Mouse (Mus musculus) embryonic facial prominence, embryonic 11.5 days (tissue): Measurements from ENCODE around the gene Lrba. TPM values are rescaled to one million over a fixed set of nuclear protein-coding genes. Genes with fewer than 3 reads are reported as not detected.

Source experiments
- ATAC-seq: fragments of 200-750 bp; cut with Nextera tagmentation; replicated peaks from 2 replicates; pipeline ENCODE4 v1.8.0; 2017; ENCODE audit warnings: low read depth; ENCODE audit not compliant: insufficient number of reproducible peaks, low FRiP score, low TSS enrichment
- DNase-seq: peaks from one replicate; pipeline ENCODE4 v3.0.0-alpha.2; 2015; ENCODE audit warnings: low spot score
- H3K27ac ChIP-seq: fragments of 300-500 bp; sonication (generic); replicated peaks from 2 replicates; pipeline ENCODE4 v1.5.1; 2014; ENCODE audit warnings: mild to moderate bottlenecking, low read depth, low read length, control low read depth
- H3K27me3 ChIP-seq: fragments of 300-500 bp; sonication (generic); 2 replicates; pipeline ENCODE4 v1.6.1; 2014; ENCODE audit warnings: mild to moderate bottlenecking, low read length, moderate library complexity, mixed read lengths; ENCODE audit not compliant: control insufficient read depth, insufficient read depth
- H3K36me3 ChIP-seq: fragments of 300-500 bp; sonication (generic); replicated peaks from 2 replicates; pipeline ENCODE4 v1.6.1; 2014; ENCODE audit warnings: low read depth, mild to moderate bottlenecking, low read length, moderate library complexity, mixed read lengths; ENCODE audit not compliant: control insufficient read depth, insufficient read depth
- H3K4me1 ChIP-seq: fragments of 300-500 bp; sonication (generic); 2 replicates; pipeline ENCODE4 v1.6.1; 2014; ENCODE audit warnings: low read length, mixed read lengths; ENCODE audit not compliant: control insufficient read depth, insufficient read depth
- H3K4me2 ChIP-seq: fragments of 300-500 bp; sonication (generic); 2 replicates; pipeline ENCODE4 v1.6.1; 2014; ENCODE audit warnings: low read depth, mild to moderate bottlenecking, control low read depth, low read length, moderate library complexity
- H3K4me3 ChIP-seq: fragments of 300-500 bp; sonication (generic); 2 replicates; pipeline ENCODE4 v1.5.1; 2014; ENCODE audit warnings: low read depth, low read length, control low read depth
- H3K9ac ChIP-seq: fragments of 300-500 bp; sonication (generic); replicated peaks from 2 replicates; pipeline ENCODE4 v1.6.1; 2014; ENCODE audit warnings: mild to moderate bottlenecking, control low read depth, low read length
- H3K9me3 ChIP-seq: fragments of 300-500 bp; sonication (generic); replicated peaks from 2 replicates; pipeline ENCODE4 v1.6.1; 2016; ENCODE audit warnings: mild to moderate bottlenecking, low read length, inconsistent platforms, mixed read lengths; ENCODE audit not compliant: control insufficient read depth
- WGBS: fragments of 180-500 bp; shearing (Covaris S2); extraction: QIAGEN DNeasy Blood & Tissue Kit; methylation state at CpG from one replicate; pipeline ENCODE4 v1.1.7; 2014; 5-methylcytosine and 5-hydroxymethylcytosine counted together
- polyA plus RNA-seq: library from polyadenylated mRNA; unstranded; fragments of >200 nt; fragmentation: Nextera tagmentation; extraction: Ambion mirVana; gene quantifications from 2 replicates; pipeline ENCODE4 v1.2.1, GENCODE M21; 2014

The Lrba gene
- polyA plus RNA-seq, 1 experiment from 2014 or later, result 8.9 TPM

- H3K27me3 ChIP-seq, result no peaks in the 10 kb centered on the region
Measured at GRCm38 (mm10) chr3:86291326-86291725, 66.8 kb downstream of the Lrba start.

DNA sequence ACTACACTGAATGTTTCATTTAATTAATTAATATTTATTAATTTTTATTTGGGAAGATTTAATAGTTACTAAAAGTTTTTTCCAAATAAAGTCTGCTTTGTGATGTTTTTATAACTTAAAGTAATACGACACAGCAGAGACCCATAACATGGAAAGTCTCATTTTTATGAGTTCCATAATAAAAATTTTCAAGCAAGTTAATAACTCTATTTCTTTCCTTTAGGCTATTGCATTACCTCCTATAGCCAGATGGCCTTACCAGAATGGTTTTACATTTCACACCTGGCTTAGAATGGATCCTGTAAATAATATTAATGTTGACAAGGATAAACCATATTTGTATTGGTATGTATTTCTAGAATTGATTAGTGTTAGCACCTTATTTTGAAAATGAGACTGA is 70.4 kb downstream of the Lrba start:
- DNase-seq, result no peak
- Histone ChIP-seq H3K4me3 (no peak overlapping the region), H3K36me3 (no peaks in the 10 kb centered on the region), H3K27me3 (no peaks in the 10 kb centered on the region), H3K4me1 (no peaks in the 10 kb centered on the region), H3K9me3 (no peaks in the 10 kb centered on the region), H3K9ac (no peak overlapping the region), H3K27ac (no peak overlapping the region), H3K4me2 (no peak overlapping the region)
- ATAC-seq, result no peak
- WGBS, result 91% methylated on average over 1 of the region's 1 CpGs

More at GRCm38 (mm10) chr3:86291326-86291725, 66.8 kb downstream of the Lrba start:
- Histone ChIP-seq H3K4me1 (no peaks in the 10 kb centered on the region), H3K9ac (no peak overlapping the region), H3K4me2 (no peak overlapping the region), H3K4me3 (no peak overlapping the region), H3K9me3 (no peaks in the 10 kb centered on the region), H3K36me3 (no peaks in the 10 kb centered on the region), H3K27ac (no peak overlapping the region)
- ATAC-seq (no peak), DNase-seq (no peak)
- WGBS, result 53% methylated on average over 8 of the region's 8 CpGs

GRCm38 (mm10) chr3:86296214-86296613 is 71.7 kb downstream of the Lrba start:
- Histone ChIP-seq H3K4me1 (no peaks in the 10 kb centered on the region), H3K27me3 (no peaks in the 10 kb centered on the region), H3K27ac (no peak overlapping the region), H3K9ac (no peak overlapping the region), H3K4me3 (no peak overlapping the region), H3K36me3 (no peaks in the 10 kb centered on the region), H3K4me2 (no peak overlapping the region), H3K9me3 (no peaks in the 10 kb centered on the region)
- DNase-seq (no peak), ATAC-seq (no peak)
- 69% methylated on average over 8 of the region's 8 CpGs for WGBS

DNA sequence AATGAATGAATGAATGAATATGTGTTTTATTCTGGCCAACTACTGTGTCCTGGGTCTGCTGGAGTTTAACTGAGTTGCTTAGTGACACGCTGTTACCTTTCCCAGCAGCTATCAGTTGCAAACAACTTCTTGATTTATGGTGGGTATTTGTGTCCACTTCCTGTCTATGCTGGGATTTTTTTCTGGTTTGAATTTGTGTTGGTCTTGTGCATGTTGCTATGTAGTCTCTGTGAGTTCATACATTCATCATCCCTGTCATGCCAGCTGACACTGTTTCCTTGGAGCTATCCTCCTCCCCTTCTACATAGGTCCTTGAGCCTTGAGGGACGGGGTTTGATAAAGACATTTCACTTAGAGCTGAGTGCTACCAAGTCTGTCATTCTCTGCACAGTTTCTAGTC is 84.4 kb downstream of the Lrba start:
- H3K9ac ChIP-seq, result no peak overlapping the region
- DNase-seq (no peak), ATAC-seq (no peak)
- 84% methylated on average over 2 of the region's 2 CpGs for WGBS
- H3K27ac ChIP-seq, result no peak overlapping the region
- H3K27me3 ChIP-seq, result no peaks in the 10 kb centered on the region
- H3K4me2 ChIP-seq, result no peak overlapping the region
- H3K9me3 ChIP-seq, result no peaks in the 10 kb centered on the region
- no peaks in the 10 kb centered on the region for H3K36me3 ChIP-seq
- no peak overlapping the region for H3K4me3 ChIP-seq
- no peaks in the 10 kb centered on the region for H3K4me1 ChIP-seq

DNA sequence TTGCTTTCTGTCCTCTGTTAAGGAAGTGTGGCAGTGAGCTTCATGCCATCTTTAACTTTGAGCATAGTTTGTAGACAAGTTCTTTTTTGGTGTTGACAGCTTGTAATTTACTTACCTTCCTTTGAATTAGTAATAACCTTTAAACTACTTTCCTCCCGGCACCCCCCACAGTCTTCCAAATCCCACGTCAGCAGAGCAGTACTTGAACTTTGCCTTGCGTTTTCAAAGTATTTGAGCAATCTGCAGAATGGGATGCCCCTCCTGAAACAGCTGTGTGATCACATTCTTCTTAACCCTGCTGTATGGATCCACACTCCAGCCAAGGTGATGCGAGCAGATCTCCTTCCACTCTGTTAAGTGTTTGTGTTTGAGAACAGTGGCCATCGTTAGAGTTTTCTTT is 85.7 kb downstream of the Lrba start:
- no peaks in the 10 kb centered on the region for H3K4me1 ChIP-seq
- H3K27ac ChIP-seq, result no peak overlapping the region
- no peak overlapping the region for H3K4me3 ChIP-seq
- 41% methylated on average over 5 of the region's 5 CpGs for WGBS
- no peaks in the 10 kb centered on the region for H3K9me3 ChIP-seq
- H3K9ac ChIP-seq, result no peak overlapping the region
- no peaks in the 10 kb centered on the region for H3K27me3 ChIP-seq
- DNase-seq (no peak), ATAC-seq (no peak)
- H3K4me2 ChIP-seq, result no peak overlapping the region
- H3K36me3 ChIP-seq, result no peaks in the 10 kb centered on the region

DNA sequence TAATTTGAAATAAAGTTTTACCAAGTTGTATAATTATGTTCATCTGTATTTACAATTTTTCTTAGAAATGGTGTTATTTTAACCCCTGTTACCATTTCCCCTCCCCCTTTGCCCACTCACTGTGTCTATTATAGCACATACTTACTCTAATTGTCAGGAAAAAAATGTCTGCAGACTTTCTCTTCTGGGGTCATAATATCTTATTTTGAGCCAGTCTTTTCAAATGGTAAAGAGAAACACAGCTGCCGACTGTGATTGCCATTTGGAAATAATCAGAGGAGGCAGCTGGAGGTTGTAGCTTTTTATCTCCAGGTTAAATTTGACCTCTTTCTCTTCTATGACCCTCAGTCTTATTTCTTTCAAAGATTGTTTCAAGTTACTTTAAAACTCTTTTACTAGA is 86.9 kb downstream of the Lrba start:
- Histone ChIP-seq H3K9me3 (no peaks in the 10 kb centered on the region), H3K4me3 (no peak overlapping the region), H3K36me3 (no peaks in the 10 kb centered on the region), H3K9ac (no peak overlapping the region), H3K27me3 (no peaks in the 10 kb centered on the region), H3K4me2 (no peak overlapping the region), H3K27ac (no peak overlapping the region), H3K4me1 (no peaks in the 10 kb centered on the region)
- ATAC-seq (no peak), DNase-seq (peak; percentile 76)
- WGBS, result 10% methylated on average over 1 of the region's 1 CpGs

DNA sequence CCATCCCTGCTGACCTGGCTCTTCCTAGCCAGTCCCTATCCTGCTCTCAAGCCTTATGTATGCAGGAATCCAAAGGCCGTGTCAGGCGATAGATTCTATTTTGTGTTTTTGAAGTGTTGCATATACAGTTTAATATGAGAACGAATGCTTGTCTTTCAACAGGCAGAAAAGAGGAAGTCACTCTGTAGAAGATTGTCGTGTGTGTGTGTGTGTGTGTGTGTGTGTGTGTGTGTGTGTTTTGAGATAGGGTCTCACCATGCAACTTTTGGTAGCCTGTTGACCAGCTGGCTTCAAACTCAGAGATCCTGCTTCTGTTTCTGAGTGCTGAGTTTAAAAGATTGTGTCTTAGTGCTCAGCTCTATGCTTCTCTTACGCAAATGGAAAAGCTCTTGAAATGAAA is 93.2 kb downstream of the Lrba start:
- Histone ChIP-seq H3K4me2 (no peak overlapping the region), H3K36me3 (no peaks in the 10 kb centered on the region), H3K4me3 (no peak overlapping the region), H3K9ac (no peak overlapping the region), H3K27me3 (no peaks in the 10 kb centered on the region), H3K4me1 (no peaks in the 10 kb centered on the region), H3K9me3 (no peaks in the 10 kb centered on the region), H3K27ac (no peak overlapping the region)
- DNase-seq (no peak), ATAC-seq (no peak)
- 72% methylated on average over 5 of the region's 5 CpGs for WGBS

- Histone ChIP-seq H3K9ac (no peak overlapping the region), H3K4me3 (no peak overlapping the region), H3K27ac (no peak overlapping the region), H3K4me1 (no peaks in the 10 kb centered on the region), H3K36me3 (no peaks in the 10 kb centered on the region), H3K4me2 (no peak overlapping the region), H3K27me3 (no peaks in the 10 kb centered on the region), H3K9me3 (no peaks in the 10 kb centered on the region)
- DNase-seq (peak; percentile 65), ATAC-seq (no peak)
- WGBS, result 18% methylated on average over 1 of the region's 1 CpGs
Measured at GRCm38 (mm10) chr3:86328531-86328930, 104.1 kb downstream of the Lrba start.
